In the genomic region with DNA sequence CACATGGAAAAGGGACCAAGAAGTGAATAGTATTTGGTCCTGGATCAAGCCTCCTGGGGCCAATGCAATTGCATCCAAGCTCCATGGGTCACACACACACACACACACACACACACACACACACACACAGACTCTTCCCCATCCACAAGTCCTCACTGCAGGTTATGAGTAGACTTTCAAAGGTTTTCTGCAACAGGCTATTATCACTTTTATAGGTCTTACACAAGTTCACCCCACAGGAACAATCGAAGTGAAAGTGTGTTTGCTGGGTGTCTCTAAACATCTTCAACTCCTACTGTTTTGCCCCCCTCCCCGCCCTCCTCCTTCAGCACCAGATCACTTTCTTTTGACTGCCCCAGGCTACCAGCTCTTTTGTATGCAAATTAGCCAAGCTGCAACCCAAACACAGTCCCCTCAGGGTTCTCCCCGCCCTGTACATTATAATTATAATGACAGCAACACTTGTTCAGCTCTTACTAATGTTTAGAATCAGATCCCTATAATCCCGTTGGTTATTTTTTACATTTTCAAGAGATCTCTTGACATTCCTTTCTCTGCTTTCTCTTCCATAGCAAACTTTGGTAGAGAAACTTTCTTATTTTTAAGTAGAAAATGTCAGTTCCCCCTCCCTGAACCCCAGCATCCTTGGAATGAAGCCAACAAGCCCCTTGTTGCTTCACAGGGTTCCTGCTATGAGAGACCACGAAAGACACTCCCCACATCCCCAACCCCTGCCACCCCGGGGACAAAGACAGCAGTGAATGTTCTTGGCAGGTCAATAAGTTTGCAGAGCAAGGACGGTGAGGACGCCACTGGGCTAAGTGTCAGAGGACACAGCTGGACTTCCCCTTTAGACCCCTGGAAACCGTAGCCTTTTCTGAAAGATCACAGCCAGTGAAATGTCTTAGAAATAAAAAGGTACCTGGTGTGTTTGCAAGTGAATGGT, we compare ENCODE assay signal across 7 mouse cellular contexts. TPM values are rescaled to one million over a fixed set of nuclear protein-coding genes. Genes with fewer than 3 reads are reported as not detected.
DNase-seq lines count a peak whose midpoint lies in the region; ATAC-seq and TF ChIP-seq lines count a peak whose summit lies in the region.

No protein-coding gene starts in this region.

- DNase-seq in spleen, adult 2 months (ENCODE audit: low read depth in 1 of 2, low spot score in 2 of 2): no peak
- no peak for DNase-seq in spleen, postnatal 36 days (ENCODE audit: low spot score in 2 of 2)
- no peak for DNase-seq in forebrain, embryonic 10.5 days (ENCODE audit: extremely low spot score, low spot score)
- DNase-seq in limb, embryonic 14.5 days (ENCODE audit: low spot score): peak; percentile 41
- DNase-seq in thymus, postnatal 0 days (ENCODE audit: low spot score): no peak
- DNase-seq in frontal cortex, postnatal 25 days (ENCODE audit: low spot score in 2 of 2): no peak
- no peak for DNase-seq in MN1 (ENCODE audit: low spot score)

- no peak for TF ChIP-seq CTCF in spleen, adult 2 months (IDR thresholded peaks at IDR 0.05; ENCODE audit: extremely low read depth, insufficient read depth, insufficient read length, insufficient replicate concordance)

- ATAC-seq in limb, embryonic 14.5 days (ENCODE audit: low FRiP score, low read depth): no peak

- peak overlapping the region; percentile 21; the same call in 1 of the 2 replicates for H3K27ac ChIP-seq in spleen, adult 2 months (ENCODE audit: insufficient read depth, low read length)
- peak overlapping the region; percentile 25; the same call in 1 of the 2 replicates for H3K27ac ChIP-seq in forebrain, embryonic 10.5 days
- peak overlapping the region; percentile 39; the same call in 1 of the 2 replicates for H3K27ac ChIP-seq in limb, embryonic 14.5 days (replicated peaks; ENCODE audit: low read depth, low read length)

- H3K4me2 ChIP-seq in limb, embryonic 14.5 days (replicated peaks; ENCODE audit: low read depth, low read length, severe bottlenecking): peak overlapping the region; percentile 47

- TF ChIP-seq POLR2A in spleen, adult 2 months (IDR thresholded peaks at IDR 0.05; ENCODE audit: low read depth, low read length): no peak
- no peak for TF ChIP-seq POLR2A in limb, embryonic 14.5 days (IDR thresholded peaks at IDR 0.05; ENCODE audit: borderline replicate concordance, extremely low read depth, insufficient read depth, insufficient read length)

- no peaks in the 10 kb centered on the region for H3K9me3 ChIP-seq in forebrain, embryonic 10.5 days
- H3K9me3 ChIP-seq in limb, embryonic 14.5 days (ENCODE audit: control insufficient read depth, low read length): no peaks in the 10 kb centered on the region

- H3K9ac ChIP-seq in limb, embryonic 14.5 days (ENCODE audit: low read depth, low read length, severe bottlenecking): peak overlapping the region; percentile 45

- H3K36me3 ChIP-seq in spleen, adult 2 months (ENCODE audit: control insufficient read depth, insufficient read depth, low read length): no peaks in the 10 kb centered on the region
- no peaks in the 10 kb centered on the region for H3K36me3 ChIP-seq in forebrain, embryonic 10.5 days (replicated peaks)
- H3K36me3 ChIP-seq in limb, embryonic 14.5 days (ENCODE audit: control insufficient read depth, insufficient read depth, low read length): peaks cover 5% of the 10 kb centered on the region; the same call in 1 of the 2 replicates

- no peaks in the 10 kb centered on the region for H3K4me1 ChIP-seq in spleen, adult 2 months (ENCODE audit: control insufficient read depth, insufficient read depth, insufficient read length)
- peaks cover 20% of the 10 kb centered on the region for H3K4me1 ChIP-seq in forebrain, embryonic 10.5 days
- H3K4me1 ChIP-seq in limb, embryonic 14.5 days (ENCODE audit: control insufficient read depth, insufficient read depth, low read length): peaks cover 3% of the 10 kb centered on the region; the same call in 1 of the 2 replicates

- no peak overlapping the region; the same call in none of the 2 replicates for H3K4me3 ChIP-seq in spleen, adult 2 months (ENCODE audit: extremely low read depth, insufficient read depth, insufficient read length)
- peak overlapping the region; percentile 44 for H3K4me3 ChIP-seq in forebrain, embryonic 10.5 days
- H3K4me3 ChIP-seq in limb, embryonic 14.5 days (replicated peaks; ENCODE audit: low read length): peak overlapping the region; percentile 36

- no peaks in the 10 kb centered on the region for H3K27me3 ChIP-seq in spleen, adult 2 months (ENCODE audit: control insufficient read depth, insufficient read depth, low read length)
- H3K27me3 ChIP-seq in forebrain, embryonic 10.5 days (ENCODE audit: poor library complexity, severe bottlenecking): no peaks in the 10 kb centered on the region
- no peaks in the 10 kb centered on the region for H3K27me3 ChIP-seq in limb, embryonic 14.5 days (ENCODE audit: control insufficient read depth, insufficient read depth, low read length)

- 21% methylated on average over 9 of the region's 9 CpGs for WGBS in spleen, adult 2 months
- 2% methylated on average over 9 of the region's 9 CpGs for WGBS in forebrain, embryonic 10.5 days
- WGBS in limb, embryonic 14.5 days: 7% methylated on average over 9 of the region's 9 CpGs

RNA-seq across cellular contexts. Expression of a gene that starts 0.7 kb away (rescaled TPM):
- 6.4 and 7.4 TPM in 2 replicates for polyA plus RNA-seq in spleen, adult 2 months (2012; rRNA removed)
- polyA plus RNA-seq in forebrain, embryonic 10.5 days (2016; fragmentation: Nextera tagmentation; extraction: Ambion mirVana): 1.0 and 1.4 TPM in 2 replicates
- polyA plus RNA-seq in limb, embryonic 14.5 days (2012; rRNA removed): 78.6 and 87.8 TPM in 2 replicates
- polyA plus RNA-seq in limb, embryonic 14.5 days (2014; fragmentation: Nextera tagmentation; extraction: Ambion mirVana): 77.6 and 92.6 TPM in 2 replicates
- 7.3 and 8.6 TPM in 2 replicates for polyA plus RNA-seq in thymus, postnatal 0 days (2015; fragmentation: Nextera tagmentation; extraction: Ambion mirVana)
